Mouse (Mus musculus) activated CD4-positive, CD25-positive, alpha-beta regulatory T cell, adult 9 weeks (primary cell): ENCODE measurements around the gene Chgb. TPM values are rescaled to one million over a fixed set of nuclear protein-coding genes. Genes with fewer than 3 reads are reported as not detected.

Experiments
- polyA plus RNA-seq: library from polyadenylated mRNA; unstranded; fragments of 100-300 nt; shearing (Covaris generic); gene quantifications from one replicate; pipeline ENCODE4 v1.2.1, GENCODE M21; 2017

Chgb gene
- not detected for polyA plus RNA-seq

DNA sequence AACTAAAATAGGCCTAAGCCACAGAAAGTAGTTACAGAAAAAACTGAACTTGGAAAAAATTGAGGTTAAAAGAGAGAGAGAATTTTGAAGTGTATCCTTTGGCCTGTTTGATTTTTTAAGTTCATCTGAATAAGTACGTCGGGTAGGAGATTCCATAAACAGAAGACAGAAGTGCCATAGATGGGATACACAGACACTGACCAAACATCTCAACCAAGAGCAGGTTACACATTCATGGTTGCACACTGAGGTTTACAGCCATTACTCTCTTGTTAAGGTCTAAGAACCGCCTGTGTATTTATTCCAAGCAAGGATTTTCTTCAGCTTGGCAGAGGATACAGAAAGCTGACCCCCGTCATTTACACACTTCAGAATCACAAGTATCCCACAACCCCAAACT, at the start of gene Chgb:
TSS of gene Chgb (plus strand) at position 301 of the 400 bp plus-strand sequence.

DNA sequence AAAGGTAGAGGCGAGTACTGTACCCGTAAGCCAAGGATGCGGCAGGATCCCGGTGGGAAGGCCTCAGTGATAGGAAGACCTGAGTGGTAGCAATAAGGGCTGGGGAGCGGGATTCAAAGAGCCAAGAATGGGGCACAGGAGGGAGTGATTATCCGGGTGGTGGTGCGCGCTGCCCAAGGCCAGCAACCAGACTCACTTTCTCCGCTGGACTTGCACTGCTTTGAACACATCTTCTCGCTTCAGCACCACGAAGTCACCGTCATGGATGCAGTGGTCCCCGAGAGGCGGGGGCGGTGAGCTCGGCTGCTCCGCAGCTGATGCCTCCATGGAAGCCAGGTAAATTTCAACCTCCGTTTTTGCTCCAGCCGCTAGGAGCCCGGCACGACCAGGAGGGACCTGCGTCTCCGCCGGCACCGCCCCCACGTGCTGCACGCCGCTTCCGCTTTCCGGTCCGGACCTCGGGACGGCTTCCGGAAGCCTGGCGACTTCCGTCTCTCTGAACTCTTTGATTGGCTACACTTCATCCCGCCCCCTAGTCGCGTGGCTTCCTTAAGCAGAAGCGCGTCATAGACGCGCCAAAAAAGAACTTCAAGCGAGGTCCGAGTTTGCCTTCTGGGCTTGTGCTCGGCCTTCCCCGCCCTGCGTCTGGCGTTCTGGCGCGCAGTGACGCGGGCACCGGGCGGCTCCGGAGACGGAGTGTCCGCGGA, 34.7 kb downstream of the Chgb start, which contains the start of the genes Trmt6 and Mcm8:
TSS of gene Trmt6 (minus strand) at position 448 of the 707 bp plus-strand sequence.
TSS of gene Mcm8 (plus strand) at position 534 of the 707 bp plus-strand sequence.

Other genes starting within 250 kb of the Chgb start
- 82.2 TPM for gene Gpcpd1, start 193.5 kb upstream of the Chgb start, polyA plus RNA-seq
- 34.8 TPM for gene Shld1, start 94.3 kb upstream of the Chgb start, polyA plus RNA-seq
- 45.8 TPM for gene Trmt6, start 34.8 kb downstream of the Chgb start, polyA plus RNA-seq
- gene Mcm8, start 34.9 kb downstream of the Chgb start, polyA plus RNA-seq = 2.2 TPM
- 1.0 TPM for gene Crls1, start 65.4 kb downstream of the Chgb start, polyA plus RNA-seq
- 0.22 TPM for gene Lrrn4, start 99.6 kb downstream of the Chgb start, polyA plus RNA-seq
- not detected for gene Fermt1, start 164.6 kb downstream of the Chgb start, polyA plus RNA-seq